Mouse (Mus musculus): ENCODE results near the gene Fth1.
A peak's percentile ranks its signal among the peaks of the same experiment; 100 is the strongest.

Gene Fth1

DNA sequence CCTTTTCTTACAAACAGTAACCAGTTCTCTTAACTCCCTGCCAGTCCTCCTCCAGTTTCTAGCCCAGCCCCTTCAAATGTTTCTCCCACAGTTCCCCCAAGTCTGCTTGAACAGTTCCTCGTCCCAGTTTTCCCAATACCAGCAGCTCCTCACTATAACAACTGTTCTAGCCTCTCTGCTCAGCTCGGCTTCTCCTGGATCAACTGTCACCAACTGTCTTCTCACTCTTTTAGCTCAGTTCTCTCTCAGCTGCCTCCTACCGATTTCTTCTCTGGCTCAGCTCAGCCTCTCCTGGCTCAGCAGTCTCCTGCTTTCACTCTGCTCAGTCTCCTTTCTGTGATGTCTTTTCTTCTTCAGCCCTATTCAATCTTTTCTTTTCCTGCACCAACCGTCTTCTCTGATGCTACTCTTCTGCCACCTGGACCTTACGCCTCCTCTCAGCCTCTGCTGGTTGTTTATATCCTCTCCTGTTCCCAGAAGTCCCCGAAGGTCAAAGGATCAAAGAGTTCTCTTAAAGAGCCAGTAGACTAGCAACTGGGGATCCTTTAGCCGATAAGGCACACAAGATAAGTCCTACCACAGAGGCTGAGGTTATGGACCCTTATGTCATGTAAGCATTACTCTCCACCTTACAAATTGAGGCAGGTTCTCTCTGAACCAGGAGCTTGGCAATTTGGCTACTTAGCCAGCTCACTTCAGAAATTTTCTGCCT is 16.0 kb upstream of the Fth1 start:
- DNase-seq: no peak

DNA sequence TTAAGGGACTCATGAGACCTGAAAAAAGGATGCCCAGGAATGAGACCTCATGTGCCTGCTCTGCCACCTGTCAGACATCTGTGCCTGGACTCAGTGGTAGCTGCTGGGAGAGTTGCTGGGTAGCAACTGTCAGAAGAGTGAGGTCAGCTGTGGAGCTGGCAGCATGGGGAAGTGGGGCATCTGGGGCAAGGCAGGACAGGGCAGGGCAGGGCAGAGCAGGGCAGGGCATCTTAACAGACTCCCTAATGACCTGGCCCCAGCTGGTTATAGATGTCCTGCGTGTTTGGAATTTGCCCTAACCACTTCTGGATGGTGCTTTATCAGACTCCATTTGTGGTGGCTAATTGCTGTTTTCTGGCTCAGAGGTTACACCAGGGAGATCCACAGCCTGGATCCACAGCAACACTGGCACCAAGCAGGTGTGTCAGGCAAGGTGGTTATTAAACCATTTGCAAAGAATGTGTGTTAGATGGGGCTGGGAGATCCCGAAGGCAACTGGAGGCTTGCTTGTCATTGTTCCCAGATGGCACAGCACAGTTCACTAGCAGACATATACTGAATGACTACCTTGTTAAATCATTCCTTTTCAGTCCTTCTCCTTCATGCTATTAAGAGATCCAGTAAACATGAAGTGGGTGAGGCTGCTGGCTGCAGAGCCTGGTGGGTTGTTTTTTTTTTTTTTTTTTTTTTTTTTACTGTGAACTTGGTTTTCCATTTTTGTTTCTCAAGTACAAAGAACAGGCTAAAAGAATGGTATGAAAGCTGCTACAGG is 14.1 kb upstream of the Fth1 start:
- DNase-seq: no peak

DNA sequence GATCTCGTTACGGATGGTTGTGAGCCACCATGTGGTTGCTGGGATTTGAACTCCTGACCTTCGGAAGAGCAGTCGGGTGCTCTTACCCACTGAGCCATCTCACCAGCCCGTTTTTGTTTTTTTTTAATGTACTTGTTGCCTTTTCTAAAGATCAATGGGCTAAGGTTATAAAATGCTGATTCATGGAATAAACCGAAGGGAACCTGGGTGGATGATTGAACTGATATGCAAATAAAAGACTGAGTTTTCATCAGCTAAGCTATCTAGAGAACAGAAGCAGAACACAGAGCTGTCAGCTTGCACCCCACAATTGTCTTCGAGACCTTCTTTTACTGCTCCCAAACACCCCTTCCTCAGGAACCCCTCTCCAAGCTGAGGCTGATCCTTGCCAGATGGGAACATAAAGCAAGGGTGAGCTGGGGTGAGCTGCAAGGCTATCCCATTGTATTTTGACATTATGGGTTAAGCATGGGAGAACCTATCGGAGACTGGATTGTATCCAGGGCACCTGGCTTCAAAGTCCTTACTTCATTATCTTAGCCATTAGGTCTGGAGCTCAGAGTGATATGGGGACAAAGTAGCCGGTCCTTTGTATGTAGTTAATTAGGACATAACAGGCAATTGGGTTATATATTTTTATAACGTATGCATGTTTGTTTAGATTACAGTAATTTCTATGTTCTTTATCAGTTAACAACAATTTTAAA is 12.2 kb upstream of the Fth1 start:
- no peak for DNase-seq

DNA sequence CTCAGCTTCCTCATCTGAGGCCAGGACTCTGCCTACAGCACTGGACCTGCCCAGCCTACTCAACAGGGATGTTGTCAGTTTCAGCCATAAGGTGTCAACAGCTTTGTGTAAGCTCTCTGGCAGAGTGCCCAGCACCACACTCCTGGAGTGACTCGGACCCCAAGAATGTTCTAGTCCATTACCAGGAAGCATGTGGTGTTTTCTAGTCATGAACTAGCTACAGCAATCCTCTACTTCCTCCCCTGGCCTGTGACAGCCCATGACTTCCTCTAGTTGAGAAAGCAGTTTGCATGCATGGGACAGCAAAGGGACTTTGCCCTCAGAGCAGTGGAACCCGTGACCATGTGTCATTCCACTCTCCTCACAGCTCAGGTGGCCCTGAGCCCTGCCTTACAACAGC is 5.5 kb upstream of the Fth1 start:
- DNase-seq: peak; percentile 16

DNA sequence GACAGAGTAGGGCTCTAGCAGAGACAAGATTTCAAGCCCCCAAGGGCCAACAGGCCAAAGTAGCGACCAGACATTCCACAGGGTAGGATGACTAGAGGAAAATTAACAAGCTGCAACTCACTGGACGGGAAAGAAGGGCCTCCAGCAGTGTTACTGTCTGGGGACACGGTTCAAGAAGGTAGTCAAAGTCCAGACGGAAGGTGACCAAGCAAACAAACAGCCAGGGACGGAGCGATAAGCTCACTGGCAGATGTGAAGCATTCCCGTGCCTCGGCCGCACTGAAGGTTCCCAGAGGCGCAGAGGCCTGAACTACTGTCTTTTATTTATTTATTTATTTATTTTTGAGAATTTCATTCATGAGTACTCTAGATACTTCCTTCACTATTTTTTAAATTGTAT is 3.3 kb upstream of the Fth1 start:
- DNase-seq: no peak

DNA sequence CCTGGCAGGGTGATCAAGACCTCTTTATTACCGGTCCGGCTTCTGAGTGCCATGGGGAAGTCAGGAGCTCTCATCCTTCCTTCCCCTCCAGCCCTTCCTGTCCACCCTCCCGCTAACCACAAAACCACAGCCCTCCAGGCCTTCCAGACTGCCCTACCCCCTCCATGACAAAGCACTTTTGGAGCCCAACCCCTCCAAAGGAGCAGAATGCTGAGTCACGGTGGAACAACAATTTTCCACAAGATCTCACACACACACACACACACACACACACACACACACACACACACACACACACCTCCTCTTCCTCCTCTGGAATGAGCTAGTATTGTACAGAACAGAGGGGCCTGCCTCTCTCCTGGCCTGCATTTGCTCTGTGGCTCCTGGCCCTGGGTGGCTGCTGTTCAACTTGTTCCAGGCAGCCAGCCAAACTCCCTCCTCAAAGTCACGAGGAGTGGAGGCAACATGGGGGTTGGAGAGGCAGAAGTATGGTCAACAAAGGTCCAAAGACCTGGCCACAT is 1.9 kb upstream of the Fth1 start:
- DNase-seq: peak; percentile 16

DNA sequence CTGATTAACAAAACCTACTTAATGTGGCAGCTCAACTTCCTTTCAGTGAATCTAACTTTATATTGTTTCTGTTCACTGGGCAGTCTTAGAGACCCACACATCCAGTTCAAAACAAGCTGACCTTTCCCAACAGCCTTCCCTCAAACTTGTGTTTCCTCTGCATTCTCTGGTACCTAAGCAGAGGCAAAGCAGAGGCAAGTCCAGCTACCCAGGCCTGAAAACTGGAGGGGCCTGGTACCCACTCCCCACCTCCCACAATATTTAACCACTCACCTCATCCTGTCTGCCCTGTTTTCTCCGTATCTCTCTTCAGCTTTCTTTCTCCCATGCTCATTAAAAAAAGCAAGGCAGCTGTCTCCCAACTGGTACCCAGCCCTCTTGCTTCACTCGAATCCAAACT is 1.2 kb upstream of the Fth1 start:
- DNase-seq: no peak

DNA sequence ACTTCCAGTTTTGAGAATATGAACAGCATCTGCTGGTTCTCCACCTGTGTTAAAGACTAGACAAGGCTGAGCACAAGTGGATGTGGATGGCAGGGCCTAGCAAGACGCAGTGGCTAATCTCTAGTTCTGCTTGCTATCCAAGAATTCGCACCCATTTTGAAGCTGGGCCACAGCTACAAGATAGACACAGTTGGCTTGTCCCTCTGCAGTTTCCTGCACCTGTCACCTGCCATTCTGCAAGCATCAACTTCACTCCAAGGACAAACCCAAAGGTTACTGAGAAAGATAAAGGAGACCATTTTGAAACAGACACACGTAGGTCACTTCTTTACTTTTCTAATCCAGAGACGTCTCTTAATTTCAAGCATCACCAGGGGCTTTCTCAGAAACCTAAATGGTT is 1.2 kb downstream of the Fth1 start:
- DNase-seq: peak; percentile 19

DNA sequence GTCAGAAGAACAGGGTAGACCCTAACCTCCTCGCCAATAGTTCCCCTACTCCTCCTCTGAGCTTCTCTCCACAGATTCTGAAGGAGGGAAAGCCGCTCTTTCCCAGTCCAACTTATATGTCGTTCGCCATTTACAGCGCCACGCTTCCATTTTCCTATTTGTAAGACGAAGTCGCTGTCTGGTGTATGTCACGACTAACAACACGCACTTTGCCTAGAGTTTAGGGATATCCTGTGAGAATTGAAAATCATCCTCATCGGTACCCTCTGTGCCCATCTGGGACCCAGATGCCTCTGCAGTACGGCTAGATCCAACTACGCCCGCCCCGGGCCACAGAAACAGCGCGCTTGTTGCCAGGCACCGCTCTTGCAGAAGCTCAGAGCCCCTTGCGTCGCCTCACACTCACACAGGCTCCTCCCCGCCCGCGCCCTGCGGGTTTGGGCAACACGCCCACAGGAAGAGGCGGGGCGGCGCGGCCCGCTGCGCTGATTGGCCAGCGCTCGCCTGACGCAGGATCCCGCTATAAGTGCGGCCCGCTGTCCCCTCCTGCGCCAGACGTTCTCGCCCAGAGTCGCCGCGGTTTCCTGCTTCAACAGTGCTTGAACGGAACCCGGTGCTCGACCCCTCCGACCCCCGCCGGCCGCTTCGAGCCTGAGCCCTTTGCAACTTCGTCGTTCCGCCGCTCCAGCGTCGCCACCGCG is 1.9 kb downstream of the Fth1 start:
- DNase-seq: peak; percentile 97

DNA sequence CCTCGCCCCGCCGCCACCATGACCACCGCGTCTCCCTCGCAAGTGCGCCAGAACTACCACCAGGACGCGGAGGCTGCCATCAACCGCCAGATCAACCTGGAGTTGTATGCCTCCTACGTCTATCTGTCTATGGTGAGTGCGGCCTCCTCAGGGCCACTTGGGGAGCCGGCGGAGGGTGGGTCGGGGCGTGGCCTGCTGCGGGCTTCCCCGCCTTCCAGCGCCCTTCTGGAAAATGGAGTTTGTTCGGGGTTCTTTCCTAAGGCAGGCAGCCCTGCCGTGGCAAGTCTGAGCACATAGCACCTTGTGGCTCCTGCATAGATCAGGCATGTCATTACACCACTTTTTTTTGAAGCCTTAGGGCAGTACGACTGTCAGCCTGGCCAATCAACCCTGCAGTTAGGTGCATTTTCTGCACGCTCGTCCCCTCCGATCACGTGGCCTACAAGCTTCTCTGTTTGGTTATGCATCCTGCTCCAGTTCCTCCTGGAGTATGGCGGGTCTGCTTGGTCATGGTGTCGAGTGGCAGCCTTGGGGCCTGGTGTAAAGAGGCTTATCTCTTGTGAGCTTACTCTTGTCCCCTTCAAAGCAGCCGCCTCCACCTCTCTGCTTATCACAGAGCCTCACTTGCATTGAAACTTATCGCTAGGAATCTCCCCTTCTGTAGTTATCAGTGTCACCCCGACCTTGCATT is 2.6 kb downstream of the Fth1 start:
- DNase-seq: peak; percentile 65

DNA sequence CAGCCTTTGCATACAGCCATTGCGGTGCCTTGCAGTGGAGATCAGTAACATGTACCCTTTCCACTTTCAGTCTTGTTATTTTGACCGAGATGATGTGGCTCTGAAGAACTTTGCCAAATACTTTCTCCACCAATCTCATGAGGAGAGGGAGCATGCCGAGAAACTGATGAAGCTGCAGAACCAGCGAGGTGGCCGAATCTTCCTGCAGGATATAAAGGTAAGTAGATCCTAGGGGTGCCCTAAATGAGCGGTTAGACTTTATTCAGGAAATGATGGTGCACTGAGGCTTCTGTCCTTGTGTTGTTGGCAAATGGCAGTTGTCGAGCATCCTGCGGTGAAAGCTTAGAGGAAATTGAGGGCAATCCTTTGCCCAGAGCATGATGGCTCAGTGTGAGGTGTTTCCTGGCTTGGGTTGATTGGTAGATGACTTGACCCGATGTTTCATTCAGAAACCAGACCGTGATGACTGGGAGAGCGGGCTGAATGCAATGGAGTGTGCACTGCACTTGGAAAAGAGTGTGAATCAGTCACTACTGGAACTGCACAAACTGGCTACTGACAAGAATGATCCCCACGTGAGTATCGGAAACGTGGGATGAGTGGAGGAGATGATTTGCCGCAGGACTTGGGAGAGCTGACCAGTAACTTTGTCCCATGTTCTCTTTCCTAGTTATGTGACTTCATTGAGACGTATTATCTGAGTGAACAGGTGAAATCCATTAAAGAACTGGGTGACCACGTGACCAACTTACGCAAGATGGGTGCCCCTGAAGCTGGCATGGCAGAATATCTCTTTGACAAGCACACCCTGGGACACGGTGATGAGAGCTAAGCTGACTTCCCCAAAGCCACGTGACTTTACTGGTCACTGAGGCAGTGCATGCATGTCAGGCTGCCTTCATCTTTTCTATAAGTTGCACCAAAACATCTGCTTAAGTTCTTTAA is 4.0 kb downstream of the Fth1 start:
- no peak for DNase-seq

DNA sequence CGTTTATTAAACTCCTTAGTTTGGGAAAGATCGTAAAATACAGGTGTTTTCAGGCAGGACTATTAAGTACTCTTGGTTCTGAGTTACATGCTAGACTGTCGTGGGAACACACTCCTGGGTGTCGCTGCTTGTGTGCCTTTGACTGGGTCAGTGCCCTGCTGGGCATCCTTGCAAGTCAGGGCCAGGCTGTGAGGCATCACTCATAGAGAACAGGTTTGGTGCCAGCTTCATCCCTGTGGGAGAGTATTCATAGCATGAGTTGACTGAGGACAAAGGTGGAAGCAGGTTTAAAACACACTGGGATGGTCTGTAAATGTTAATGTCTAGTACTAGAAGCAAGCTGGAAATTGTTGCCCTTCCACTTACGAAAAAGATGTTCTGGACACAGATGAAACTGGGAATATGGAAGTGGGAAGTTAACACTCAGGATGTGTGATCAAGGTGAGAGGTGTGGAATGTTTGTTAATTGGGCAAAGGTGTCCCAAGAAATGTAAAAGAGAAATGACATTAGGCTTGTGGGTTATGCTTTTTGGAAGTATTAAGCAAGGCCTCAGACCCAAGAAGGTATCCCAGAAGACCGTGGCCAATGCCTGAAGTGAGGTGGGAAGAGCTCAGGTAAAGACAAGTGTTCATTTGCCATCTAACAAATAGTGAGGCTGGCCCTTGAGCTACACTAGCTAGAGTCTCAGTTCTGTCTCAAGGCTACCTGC is 4.9 kb downstream of the Fth1 start:
- DNase-seq: no peak

DNA sequence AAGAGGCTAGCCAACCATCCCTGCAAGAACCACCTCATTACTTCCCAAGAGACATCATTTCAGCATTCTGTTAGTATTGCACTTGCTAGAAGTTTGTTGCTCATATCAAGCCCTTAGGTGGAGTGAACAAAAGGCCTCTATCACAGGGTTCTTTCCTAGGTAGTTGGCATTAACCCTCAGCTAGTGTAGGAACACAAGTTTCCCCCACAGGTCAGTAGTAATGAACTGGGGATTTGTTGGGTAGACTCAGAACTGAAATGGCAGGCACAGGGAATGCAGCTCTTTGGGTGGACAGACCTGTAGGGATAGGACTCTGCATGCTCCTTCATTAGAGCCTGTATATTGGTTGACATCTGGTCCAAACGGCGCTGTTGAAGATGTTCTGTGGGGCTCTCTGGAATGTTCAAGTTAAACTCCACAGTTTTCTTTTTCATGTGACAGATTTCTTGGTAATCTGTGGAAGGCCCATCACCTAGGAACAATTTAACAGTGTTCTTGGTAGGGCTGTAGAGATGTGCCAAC is 5.6 kb downstream of the Fth1 start:
- DNase-seq: no peak

DNA sequence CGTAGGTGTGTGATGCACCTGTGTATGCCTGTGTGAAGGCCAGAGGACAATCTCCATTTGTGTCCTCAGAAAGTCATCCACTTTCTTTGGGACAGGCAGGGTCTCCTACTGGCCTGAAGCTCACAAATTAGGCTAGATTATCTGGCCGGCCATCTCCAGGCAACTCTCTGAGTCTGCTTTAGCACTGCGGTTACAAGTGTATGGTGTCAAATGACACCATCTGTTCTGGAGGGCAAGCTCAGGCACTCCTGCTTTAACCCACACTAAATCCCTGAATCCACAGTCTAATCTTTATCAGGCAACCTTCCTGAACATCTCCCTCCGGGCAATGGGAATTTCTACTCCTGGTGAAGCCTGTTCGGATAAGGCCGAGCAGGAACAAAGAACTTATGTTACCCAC is 6.8 kb downstream of the Fth1 start:
- no peak for DNase-seq

DNA sequence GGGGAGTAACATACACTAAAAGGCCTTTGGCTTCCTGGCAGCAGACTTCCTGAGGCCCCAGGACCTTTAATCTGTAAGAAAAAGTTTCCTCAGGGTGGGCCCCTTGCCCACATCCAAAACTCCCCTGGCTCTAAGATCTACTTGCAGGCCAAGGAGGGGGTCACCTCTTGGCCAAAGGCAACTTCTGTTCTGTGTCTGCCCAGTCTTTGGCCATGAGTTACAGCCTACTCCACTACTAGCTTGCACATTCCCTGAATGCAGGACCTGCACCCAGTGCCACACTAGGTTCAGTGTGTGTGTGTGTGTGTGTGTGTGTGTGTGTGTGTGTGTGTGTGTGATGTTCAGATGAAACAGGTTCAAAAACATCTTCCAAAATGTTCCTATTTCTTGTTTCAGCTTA is 7.2 kb downstream of the Fth1 start:
- no peak for DNase-seq

DNA sequence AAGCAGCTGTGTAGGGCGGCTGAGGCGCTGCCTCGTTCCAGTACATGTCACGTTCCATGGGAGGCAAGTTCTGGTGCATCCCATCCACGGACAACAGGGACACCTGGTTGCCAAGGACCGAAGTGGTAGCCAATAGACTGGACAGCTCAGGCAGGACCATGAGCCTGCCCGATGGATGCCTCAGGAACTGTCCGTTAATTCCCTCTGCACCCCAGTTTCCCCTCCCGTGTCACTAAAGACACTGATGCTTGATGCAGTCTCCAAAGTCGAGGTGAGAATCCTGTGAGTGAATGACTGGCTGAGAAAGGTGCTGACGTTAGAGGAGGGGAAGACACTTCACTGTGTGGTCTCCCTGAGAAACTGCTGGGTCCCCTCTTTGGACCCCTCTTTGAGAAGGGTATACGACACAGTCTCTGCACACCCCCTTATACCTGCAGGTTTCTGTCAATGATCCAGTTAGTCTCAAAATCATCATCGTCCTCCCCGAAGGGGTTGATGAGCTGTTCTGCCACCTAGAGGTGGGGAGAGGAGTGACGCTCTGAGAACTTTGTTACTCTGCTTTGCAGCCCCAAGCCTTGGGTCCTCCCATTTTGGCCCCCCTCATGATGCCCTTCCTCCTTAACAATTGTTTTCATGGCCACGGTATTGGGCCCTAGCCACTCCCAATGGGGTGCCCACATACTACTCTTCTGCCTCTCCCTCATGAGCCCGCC is 8.9 kb downstream of the Fth1 start:
- peak; percentile 50 for DNase-seq

DNA sequence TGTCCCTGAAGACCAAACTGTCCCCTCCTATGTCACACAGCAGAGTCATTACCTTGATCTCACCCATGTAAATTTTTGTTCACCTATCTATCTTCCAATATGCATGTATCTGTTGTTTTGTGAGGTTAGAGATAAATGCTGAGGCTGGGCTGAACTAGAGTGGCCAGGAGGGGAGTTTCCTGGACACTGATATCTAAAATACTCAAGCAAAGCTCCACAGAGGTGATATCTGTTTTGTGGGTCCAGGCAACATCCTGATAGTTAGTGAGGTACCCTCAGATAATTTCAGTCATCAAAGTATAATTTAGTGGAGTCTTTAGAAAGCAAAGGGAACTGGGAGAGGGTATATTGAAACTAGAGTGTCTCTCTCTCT is 9.5 kb downstream of the Fth1 start:
- DNase-seq: no peak

DNA sequence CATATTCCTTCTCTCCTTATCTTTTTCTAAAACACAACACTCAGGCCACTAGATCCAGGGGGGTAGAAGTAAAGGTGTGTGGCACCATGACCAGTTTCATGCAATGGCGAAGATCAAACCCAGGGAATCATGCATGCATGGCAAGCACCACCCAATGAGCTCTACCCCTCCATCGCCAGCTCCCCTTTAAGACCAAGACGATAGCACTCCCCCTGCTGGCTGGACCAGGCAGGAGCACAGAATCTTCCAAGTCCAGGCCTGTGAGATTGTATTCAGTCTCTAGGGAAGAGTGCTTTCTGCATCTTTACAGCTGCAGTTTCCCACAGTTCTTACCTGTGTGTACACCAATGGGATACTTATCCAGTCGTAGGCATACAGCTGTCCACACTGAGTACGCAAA is 10.9 kb downstream of the Fth1 start:
- DNase-seq: peak; percentile 87

DNA sequence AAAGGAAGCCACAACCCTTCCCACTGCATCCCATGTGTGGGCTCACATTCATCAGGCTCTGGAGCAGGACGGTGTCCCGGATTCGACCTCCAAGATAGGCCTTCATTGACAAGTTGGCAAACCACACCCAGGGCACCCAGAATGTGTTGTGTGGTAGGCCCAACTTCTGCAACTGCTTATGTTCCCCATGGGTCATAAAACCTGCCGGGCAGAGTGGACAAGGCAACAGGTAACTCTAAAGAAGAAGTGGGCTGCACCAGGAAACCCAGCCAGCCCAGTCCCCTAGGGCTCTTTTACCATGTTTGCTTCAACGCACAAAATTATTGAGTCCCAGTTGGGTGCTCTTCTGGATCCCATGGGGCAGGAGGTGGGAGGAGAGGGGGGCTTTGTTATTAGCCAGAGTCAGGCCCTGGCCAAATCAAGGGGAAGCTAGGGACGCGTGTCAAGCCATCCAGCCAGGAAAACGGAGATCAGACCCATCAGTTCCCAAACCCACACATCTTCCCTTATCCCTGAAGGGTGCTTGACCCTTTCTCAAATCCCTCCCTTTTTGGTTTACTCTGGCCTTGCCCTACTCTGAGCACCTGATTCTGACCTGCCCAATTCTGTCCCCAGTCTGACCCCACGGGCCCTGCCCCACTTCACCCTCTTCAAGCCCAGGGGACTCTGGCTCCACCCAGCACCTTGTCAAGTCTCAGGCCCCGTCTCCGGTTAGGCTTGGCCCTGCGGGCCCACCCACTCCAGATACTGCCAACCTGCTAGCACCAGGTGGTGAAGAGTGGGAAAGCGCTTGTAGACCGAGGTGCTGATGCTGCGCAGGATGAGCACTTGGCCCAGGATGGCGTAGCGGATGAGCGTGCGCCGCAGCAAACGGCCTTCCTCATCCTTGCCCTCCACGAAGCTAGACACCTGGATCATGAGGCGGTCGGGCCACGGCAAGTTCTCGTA is 11.9 kb downstream of the Fth1 start:
- no peak for DNase-seq
